Mouse (Mus musculus): Measurements from ENCODE around the gene Ccl9. TPM values are rescaled to one million over a fixed set of nuclear protein-coding genes. Genes with fewer than 3 reads are reported as not detected.

Gene Ccl9
- polyA plus RNA-seq, 1 experiment: 3.4 TPM

- Histone ChIP-seq H3K27ac (ENCODE audit: control insufficient read depth, insufficient read depth, low read length) (no peak overlapping the region), H3K4me3 (ENCODE audit: control insufficient read depth, insufficient read depth, low read length) (no peak overlapping the region), H3K36me3 (ENCODE audit: control insufficient read depth, insufficient read depth, low read length) (no peaks in the 10 kb centered on the region), H3K4me1 (replicated peaks; ENCODE audit: control insufficient read depth, insufficient read depth, low read length) (no peaks in the 10 kb centered on the region), H3K27me3 (ENCODE audit: control insufficient read depth, insufficient read depth, low read length) (no peaks in the 10 kb centered on the region)
- DNase-seq: no peak
- 51% methylated on average over 3 of the region's 3 CpGs for WGBS
- no peak for TF ChIP-seq POLR2A (IDR thresholded peaks at IDR 0.05; ENCODE audit: control insufficient read depth, extremely low read depth, insufficient read depth, low read length, poor library complexity)
- TF ChIP-seq CTCF (IDR thresholded peaks at IDR 0.05; ENCODE audit: borderline replicate concordance, control insufficient read depth, extremely low read depth, insufficient read depth, low read length, poor library complexity): no peak
Measured at GRCm38 (mm10) chr11:83544214-83544613, 34.2 kb downstream of the Ccl9 start.

- no peak for DNase-seq
- peaks cover 4% of the 10 kb centered on the region; the same call in 1 of the 2 replicates for H3K4me1 ChIP-seq (replicated peaks; ENCODE audit: control insufficient read depth, insufficient read depth, low read length)
- 75% methylated on average over 3 of the region's 3 CpGs for WGBS
- no peak overlapping the region for H3K27ac ChIP-seq (ENCODE audit: control insufficient read depth, insufficient read depth, low read length)
- H3K27me3 ChIP-seq (ENCODE audit: control insufficient read depth, insufficient read depth, low read length): no peaks in the 10 kb centered on the region
- TF ChIP-seq CTCF (IDR thresholded peaks at IDR 0.05; ENCODE audit: borderline replicate concordance, control insufficient read depth, extremely low read depth, insufficient read depth, low read length, poor library complexity) (no peak), POLR2A (IDR thresholded peaks at IDR 0.05; ENCODE audit: control insufficient read depth, extremely low read depth, insufficient read depth, low read length, poor library complexity) (no peak)
- no peak overlapping the region for H3K4me3 ChIP-seq (ENCODE audit: control insufficient read depth, insufficient read depth, low read length)
- H3K36me3 ChIP-seq (ENCODE audit: control insufficient read depth, insufficient read depth, low read length): no peaks in the 10 kb centered on the region
Measured at GRCm38 (mm10) chr11:83541415-83541814, 37.0 kb downstream of the Ccl9 start.

- Histone ChIP-seq H3K4me3 (ENCODE audit: control insufficient read depth, insufficient read depth, low read length) (no peak overlapping the region), H3K27ac (ENCODE audit: control insufficient read depth, insufficient read depth, low read length) (no peak overlapping the region), H3K4me1 (replicated peaks; ENCODE audit: control insufficient read depth, insufficient read depth, low read length) (peaks cover 6% of the 10 kb centered on the region), H3K36me3 (ENCODE audit: control insufficient read depth, insufficient read depth, low read length) (no peaks in the 10 kb centered on the region), H3K27me3 (ENCODE audit: control insufficient read depth, insufficient read depth, low read length) (no peaks in the 10 kb centered on the region)
- no peak for DNase-seq
- 91% methylated on average over 2 of the region's 2 CpGs for WGBS
- TF ChIP-seq POLR2A (IDR thresholded peaks at IDR 0.05; ENCODE audit: control insufficient read depth, extremely low read depth, insufficient read depth, low read length, poor library complexity) (no peak), CTCF (IDR thresholded peaks at IDR 0.05; ENCODE audit: borderline replicate concordance, control insufficient read depth, extremely low read depth, insufficient read depth, low read length, poor library complexity) (no peak)
Measured at GRCm38 (mm10) chr11:83540931-83541330, 37.5 kb downstream of the Ccl9 start.

GRCm38 (mm10) chr11:83538705-83539314, 39.6 kb downstream of the Ccl9 start:
- 60% methylated on average over 3 of the region's 3 CpGs for WGBS
- no peak overlapping the region for H3K4me3 ChIP-seq (ENCODE audit: control insufficient read depth, insufficient read depth, low read length)
- no peaks in the 10 kb centered on the region for H3K36me3 ChIP-seq (ENCODE audit: control insufficient read depth, insufficient read depth, low read length)
- no peak for DNase-seq
- H3K27me3 ChIP-seq (ENCODE audit: control insufficient read depth, insufficient read depth, low read length): no peaks in the 10 kb centered on the region
- no peak for TF ChIP-seq CTCF (IDR thresholded peaks at IDR 0.05; ENCODE audit: borderline replicate concordance, control insufficient read depth, extremely low read depth, insufficient read depth, low read length, poor library complexity)
- no peak for TF ChIP-seq POLR2A (IDR thresholded peaks at IDR 0.05; ENCODE audit: control insufficient read depth, extremely low read depth, insufficient read depth, low read length, poor library complexity)
- no peak overlapping the region for H3K27ac ChIP-seq (ENCODE audit: control insufficient read depth, insufficient read depth, low read length)
- peaks cover 12% of the 10 kb centered on the region for H3K4me1 ChIP-seq (replicated peaks; ENCODE audit: control insufficient read depth, insufficient read depth, low read length)

GRCm38 (mm10) chr11:83536831-83537230, 41.6 kb downstream of the Ccl9 start:
- no peak overlapping the region for H3K4me3 ChIP-seq (ENCODE audit: control insufficient read depth, insufficient read depth, low read length)
- WGBS: 37% methylated on average over 3 of the region's 3 CpGs
- no peaks in the 10 kb centered on the region for H3K36me3 ChIP-seq (ENCODE audit: control insufficient read depth, insufficient read depth, low read length)
- no peak overlapping the region for H3K27ac ChIP-seq (ENCODE audit: control insufficient read depth, insufficient read depth, low read length)
- no peaks in the 10 kb centered on the region for H3K27me3 ChIP-seq (ENCODE audit: control insufficient read depth, insufficient read depth, low read length)
- peaks cover 12% of the 10 kb centered on the region for H3K4me1 ChIP-seq (replicated peaks; ENCODE audit: control insufficient read depth, insufficient read depth, low read length)
- DNase-seq: no peak
- TF ChIP-seq POLR2A (IDR thresholded peaks at IDR 0.05; ENCODE audit: control insufficient read depth, extremely low read depth, insufficient read depth, low read length, poor library complexity) (no peak), CTCF (IDR thresholded peaks at IDR 0.05; ENCODE audit: borderline replicate concordance, control insufficient read depth, extremely low read depth, insufficient read depth, low read length, poor library complexity) (no peak)

- TF ChIP-seq CTCF (IDR thresholded peaks at IDR 0.05; ENCODE audit: borderline replicate concordance, control insufficient read depth, extremely low read depth, insufficient read depth, low read length, poor library complexity) (no peak), POLR2A (IDR thresholded peaks at IDR 0.05; ENCODE audit: control insufficient read depth, extremely low read depth, insufficient read depth, low read length, poor library complexity) (no peak)
- DNase-seq: no peak
Measured at GRCm38 (mm10) chr11:83534609-83535423, 43.6 kb downstream of the Ccl9 start.

More at GRCm38 (mm10) chr11:83534609-83535423, 43.6 kb downstream of the Ccl9 start:
- Histone ChIP-seq H3K27me3 (ENCODE audit: control insufficient read depth, insufficient read depth, low read length) (no peaks in the 10 kb centered on the region), H3K36me3 (ENCODE audit: control insufficient read depth, insufficient read depth, low read length) (no peaks in the 10 kb centered on the region), H3K27ac (ENCODE audit: control insufficient read depth, insufficient read depth, low read length) (no peak overlapping the region), H3K4me1 (replicated peaks; ENCODE audit: control insufficient read depth, insufficient read depth, low read length) (peaks cover 12% of the 10 kb centered on the region), H3K4me3 (ENCODE audit: control insufficient read depth, insufficient read depth, low read length) (no peak overlapping the region)
- WGBS: 29% methylated on average over 13 of the region's 13 CpGs
